Mouse (Mus musculus) intestine, postnatal 0 days (tissue): ENCODE data around the gene Serpinc1. TPM values are rescaled to one million over a fixed set of nuclear protein-coding genes. Genes with fewer than 3 reads are reported as not detected.
"Not testable (repeated sequence)": the region's sequence is repeated elsewhere in the genome, so short reads cannot be mapped to it uniquely, and the experiment has no call there.

Experiments used
- ATAC-seq: fragments of 200-750 bp; cut with Nextera tagmentation; 2 replicates; pipeline ENCODE4 v1.8.0; 2017; ENCODE audit warnings: mild to moderate bottlenecking, moderate TSS enrichment, moderate library complexity
- H3K27ac ChIP-seq: fragments of 300-500 bp; sonication (generic); 2 replicates; pipeline ENCODE4 v1.5.1; 2014; ENCODE audit warnings: mild to moderate bottlenecking, low read depth, low read length, moderate library complexity
- H3K27me3 ChIP-seq: fragments of 300-500 bp; sonication (generic); replicated peaks from 2 replicates; pipeline ENCODE4 v1.6.1; 2014; ENCODE audit warnings: low read length, mixed read lengths; ENCODE audit not compliant: control insufficient read depth, insufficient read depth
- H3K36me3 ChIP-seq: fragments of 300-500 bp; sonication (generic); 2 replicates; pipeline ENCODE4 v1.6.1; 2014; ENCODE audit warnings: mild to moderate bottlenecking, moderate library complexity; ENCODE audit not compliant: control insufficient read depth, insufficient read depth
- H3K4me1 ChIP-seq: fragments of 300-500 bp; sonication (generic); replicated peaks from 2 replicates; pipeline ENCODE4 v1.6.1; 2014; ENCODE audit warnings: antibody characterized with exemption, low read length, mixed read lengths; ENCODE audit not compliant: control insufficient read depth, insufficient read depth
- H3K4me2 ChIP-seq: fragments of 300-500 bp; sonication (generic); replicated peaks from 2 replicates; pipeline ENCODE4 v1.6.1; 2014; ENCODE audit warnings: low read depth, mild to moderate bottlenecking, moderate library complexity
- H3K4me3 ChIP-seq: fragments of 300-500 bp; sonication (generic); 2 replicates; pipeline ENCODE4 v1.5.1; 2014; ENCODE audit warnings: low read depth, low read length
- H3K9ac ChIP-seq: fragments of 300-500 bp; sonication (generic); 2 replicates; pipeline ENCODE4 v1.6.1; 2014; ENCODE audit warnings: mild to moderate bottlenecking, low read depth, low read length
- H3K9me3 ChIP-seq: fragments of 300-500 bp; sonication (generic); 2 replicates; pipeline ENCODE4 v1.6.1; 2016; ENCODE audit warnings: mixed run types; ENCODE audit not compliant: control insufficient read depth
- CTCF ChIP-seq: sonication (generic); IDR thresholded peaks from 2 replicates; pipeline ENCODE4 v1.5.1; 2016; ENCODE audit warnings: low read depth, mild to moderate bottlenecking, control low read depth, antibody characterized with exemption, moderate library complexity
- WGBS: fragments of 180-500 bp; shearing (Covaris S2); extraction: QIAGEN DNeasy Blood & Tissue Kit; methylation state at CpG from one replicate; pipeline ENCODE4 v1.1.7; 2014; 5-methylcytosine and 5-hydroxymethylcytosine counted together
- polyA plus RNA-seq: library from polyadenylated mRNA; unstranded; fragments of >200 nt; fragmentation: Nextera tagmentation; extraction: Ambion mirVana; gene quantifications from 2 replicates; pipeline ENCODE4 v1.2.1, GENCODE M21; 2015

Serpinc1 gene
- polyA plus RNA-seq, 1 experiment from 2014 or later = 1.1 TPM

DNA sequence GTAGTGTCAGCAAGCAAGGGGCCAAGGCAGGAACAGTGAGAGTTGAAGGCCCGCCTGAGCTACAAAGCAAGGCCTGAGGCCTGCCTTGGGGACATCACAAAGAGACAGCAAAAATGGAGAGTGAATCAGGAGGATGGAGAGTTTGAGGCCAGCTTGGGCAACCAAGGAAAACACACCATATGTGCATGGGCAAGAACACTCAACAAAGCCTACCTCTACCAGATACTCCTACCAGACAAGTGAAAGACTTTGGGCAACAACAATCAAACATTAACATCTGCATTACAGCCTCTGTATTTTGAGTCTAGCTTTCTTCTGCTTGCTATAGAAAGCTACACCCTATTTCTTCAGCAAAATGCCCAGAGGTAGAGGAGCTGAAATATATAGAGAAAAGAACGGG is 29.7 kb downstream of the Serpinc1 start:
- Histone ChIP-seq H3K27ac (no peak overlapping the region), H3K9ac (no peak overlapping the region), H3K4me1 (no peaks in the 10 kb centered on the region), H3K36me3 (peaks cover 4% of the 10 kb centered on the region; the same call in 1 of the 2 replicates), H3K4me2 (no peak overlapping the region), H3K9me3 (no peaks in the 10 kb centered on the region), H3K27me3 (no peaks in the 10 kb centered on the region), H3K4me3 (no peak overlapping the region)
- no peak for TF ChIP-seq CTCF
- ATAC-seq = no peak
- 89% methylated on average over 2 of the region's 2 CpGs for WGBS

DNA sequence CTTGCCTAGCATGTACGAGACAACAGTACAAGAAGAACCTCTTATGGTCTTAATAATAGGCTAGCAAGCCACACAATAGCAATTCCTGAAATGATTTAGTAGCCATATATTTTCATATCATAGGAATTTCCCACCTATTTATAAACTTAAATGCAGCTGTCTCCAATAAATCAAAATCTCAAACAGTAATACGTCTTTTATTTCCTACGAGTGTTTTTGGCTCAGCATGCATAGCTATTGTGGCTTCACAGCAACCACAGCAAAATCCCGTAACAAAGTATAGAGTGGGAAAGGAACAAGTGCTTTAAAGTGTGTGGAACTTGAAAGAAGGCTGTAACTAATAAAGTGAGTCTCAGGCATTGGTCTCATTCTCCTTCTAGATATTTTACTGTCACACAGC is 32.1 kb downstream of the Serpinc1 start:
- 82% methylated on average over 4 of the region's 4 CpGs for WGBS
- Histone ChIP-seq H3K4me1 (no peaks in the 10 kb centered on the region; the same call in 1 of the 2 replicates), H3K27me3 (no peaks in the 10 kb centered on the region), H3K4me2 (no peak overlapping the region), H3K9me3 (no peaks in the 10 kb centered on the region), H3K4me3 (no peak overlapping the region), H3K27ac (no peak overlapping the region), H3K36me3 (peaks cover 4% of the 10 kb centered on the region; the same call in 1 of the 2 replicates), H3K9ac (no peak overlapping the region)
- ATAC-seq = no peak
- TF ChIP-seq CTCF = no peak

DNA sequence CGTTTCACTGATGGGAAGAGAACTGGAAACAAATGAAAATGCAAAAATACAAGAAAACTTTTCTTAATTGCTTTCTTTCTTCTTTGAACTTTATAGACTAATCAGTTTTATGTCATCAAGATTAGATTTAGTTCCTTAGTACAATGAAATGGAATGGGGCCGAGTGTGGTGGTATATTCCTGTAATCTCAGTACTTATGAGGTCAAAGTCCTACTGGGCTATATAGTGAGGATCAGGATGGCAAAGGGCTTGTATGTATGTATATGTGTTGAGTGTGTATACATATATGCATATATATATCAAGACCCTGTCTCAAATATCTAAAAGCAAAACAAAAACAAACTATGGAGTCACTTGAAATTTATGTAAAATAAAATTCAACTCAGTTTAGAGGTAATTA is 38.0 kb downstream of the Serpinc1 start:
- Histone ChIP-seq H3K27me3 (no peaks in the 10 kb centered on the region), H3K4me2 (no peak overlapping the region), H3K27ac (no peak overlapping the region), H3K36me3 (peaks cover 22% of the 10 kb centered on the region; the same call in 1 of the 2 replicates), H3K9me3 (no peaks in the 10 kb centered on the region), H3K9ac (no peak overlapping the region), H3K4me1 (no peaks in the 10 kb centered on the region; the same call in 1 of the 2 replicates), H3K4me3 (no peak overlapping the region)
- peak; percentile 68; the same call in 1 of the 2 replicates for ATAC-seq
- no peak for TF ChIP-seq CTCF
- WGBS = 45% methylated on average over 2 of the region's 2 CpGs

DNA sequence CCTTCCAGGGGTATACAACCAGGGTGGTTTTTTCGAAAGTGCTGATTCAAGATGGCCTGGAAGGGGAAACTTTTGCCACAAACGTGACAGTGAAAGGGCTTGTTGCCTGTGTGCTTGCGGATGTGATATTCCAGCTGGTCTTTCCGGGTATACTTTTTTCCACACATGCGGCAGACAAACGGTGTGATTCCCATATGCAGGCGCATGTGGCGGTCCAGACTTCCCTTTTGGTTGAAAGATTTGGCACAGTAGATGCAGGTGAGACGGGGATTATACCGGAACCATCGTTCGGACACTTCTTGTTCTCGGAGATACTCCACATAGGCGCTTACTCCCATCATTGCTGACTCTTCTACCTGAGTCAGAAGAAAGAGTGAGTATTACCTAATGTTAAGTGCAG is 41.7 kb downstream of the Serpinc1 start:
- Histone ChIP-seq H3K4me1 (no peaks in the 10 kb centered on the region; the same call in 1 of the 2 replicates), H3K27ac (no peak overlapping the region), H3K36me3 (peaks cover 20% of the 10 kb centered on the region; the same call in 1 of the 2 replicates), H3K27me3 (no peaks in the 10 kb centered on the region), H3K4me3 (no peak overlapping the region), H3K9me3 (no peaks in the 10 kb centered on the region), H3K4me2 (no peak overlapping the region), H3K9ac (no peak overlapping the region)
- no peak for ATAC-seq
- WGBS = 96% methylated on average over 14 of the region's 14 CpGs
- TF ChIP-seq CTCF = no peak

DNA sequence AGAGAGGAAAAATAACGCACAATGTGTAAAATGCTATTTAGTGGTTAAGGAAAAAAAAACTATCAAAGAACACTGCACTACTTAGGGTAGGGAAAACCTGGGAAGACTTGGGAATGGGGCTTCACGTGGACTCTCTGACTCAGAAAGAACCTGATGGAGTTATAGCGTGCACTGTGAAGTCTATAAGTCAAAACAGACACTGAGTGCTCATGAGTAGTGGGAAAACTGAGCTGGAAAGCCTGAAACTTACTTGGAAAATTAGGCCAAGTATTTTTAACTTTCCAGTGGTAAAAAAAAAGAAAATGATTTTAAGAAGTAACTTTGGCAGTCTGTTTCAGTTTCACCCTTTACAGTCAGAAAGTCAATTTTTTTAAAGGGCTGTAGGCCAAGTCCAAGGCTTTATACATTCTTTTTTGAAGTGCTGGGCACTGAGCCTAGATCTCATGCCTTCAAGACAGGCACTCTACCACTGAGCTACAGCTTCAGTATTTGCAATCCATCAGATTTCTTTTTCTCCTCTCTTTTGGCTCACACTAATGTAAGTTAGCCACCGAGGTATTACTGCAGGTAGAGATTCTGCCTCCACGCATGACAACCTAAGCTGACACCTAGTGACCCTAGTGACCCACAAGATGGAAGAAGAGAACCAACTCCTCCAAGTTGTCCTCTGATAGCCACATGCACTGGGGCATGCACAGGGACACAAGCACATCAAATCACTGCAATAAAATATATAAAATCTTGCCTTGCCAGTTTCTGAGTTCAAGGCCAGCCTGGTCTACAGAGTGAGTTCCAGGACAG is 47.2 kb downstream of the Serpinc1 start:
- no peak overlapping the region for H3K9ac ChIP-seq
- H3K4me2 ChIP-seq = no peak overlapping the region
- 73% methylated on average over 5 of the region's 5 CpGs for WGBS
- no peaks in the 10 kb centered on the region for H3K4me1 ChIP-seq
- no peak for ATAC-seq
- H3K4me3 ChIP-seq = no peak overlapping the region
- no peaks in the 10 kb centered on the region for H3K9me3 ChIP-seq
- TF ChIP-seq CTCF = no peak
- no peak overlapping the region for H3K27ac ChIP-seq
- H3K27me3 ChIP-seq = no peaks in the 10 kb centered on the region
- H3K36me3 ChIP-seq = 0 out of 2 replicates have a peak, but pooled peaks cover 6% of the 10 kb centered on the region

DNA sequence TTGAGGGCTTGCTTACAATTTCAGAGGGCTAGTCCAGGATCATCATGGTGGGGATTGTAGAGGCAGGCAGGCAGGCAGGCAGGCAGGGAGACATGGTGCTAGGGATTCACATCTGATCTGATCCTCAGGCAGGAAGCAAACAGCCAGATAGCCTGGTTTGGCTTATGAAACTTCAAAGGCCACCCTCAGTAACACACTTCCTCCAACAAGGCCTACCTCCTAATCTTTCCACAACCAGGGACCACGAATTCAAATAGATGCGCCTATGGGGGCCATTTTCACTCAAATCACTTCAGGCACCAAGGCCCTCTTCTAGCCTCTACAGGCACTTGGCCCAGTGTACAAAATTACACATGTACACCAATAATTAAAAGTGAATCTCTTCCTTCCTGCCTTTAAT is 48.8 kb downstream of the Serpinc1 start:
- no peaks in the 10 kb centered on the region for H3K9me3 ChIP-seq
- 93% methylated on average over 2 of the region's 2 CpGs for WGBS
- no peak overlapping the region for H3K9ac ChIP-seq
- H3K4me1 ChIP-seq = no peaks in the 10 kb centered on the region
- H3K36me3 ChIP-seq = peaks cover 9% of the 10 kb centered on the region; the same call in 1 of the 2 replicates
- no peak overlapping the region for H3K4me3 ChIP-seq
- no peak for TF ChIP-seq CTCF
- no peak overlapping the region for H3K27ac ChIP-seq
- no peak for ATAC-seq
- H3K4me2 ChIP-seq = no peak overlapping the region
- H3K27me3 ChIP-seq = no peaks in the 10 kb centered on the region

DNA sequence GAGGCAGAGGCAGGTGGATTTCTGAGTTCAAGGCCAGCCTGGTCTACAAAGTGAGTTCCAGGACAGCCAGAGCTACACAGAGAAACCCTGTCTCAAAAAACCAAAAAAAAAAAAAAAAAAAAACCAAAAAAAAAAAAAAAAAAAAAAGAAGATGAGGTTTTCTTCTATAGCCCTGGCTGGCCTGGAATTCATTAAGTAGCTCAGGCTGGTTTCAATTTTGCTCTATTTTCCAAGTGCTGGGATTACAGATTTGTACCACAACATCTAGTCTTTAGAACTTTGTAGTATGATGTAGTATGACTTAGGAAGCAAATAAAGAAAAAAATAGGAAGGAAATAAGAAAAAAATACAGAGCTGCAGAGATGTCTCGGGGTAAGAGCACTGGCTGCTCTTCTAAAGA is 50.0 kb downstream of the Serpinc1 start:
- 91% methylated on average over 1 of the region's 1 CpGs for whole genome bisulfite sequencing
- H3K36me3 ChIP-seq = peaks cover 12% of the 10 kb centered on the region; the same call in 1 of the 2 replicates
- H3K27me3 ChIP-seq, ATAC-seq, H3K4me3 ChIP-seq, H3K4me2 ChIP-seq, H3K9ac ChIP-seq, H3K4me1 ChIP-seq, H3K9me3 ChIP-seq, H3K27ac ChIP-seq: not testable (repeated sequence)
